Mouse (Mus musculus): ENCODE data around the gene Fbxo40.

Gene Fbxo40

GRCm38 (mm10) chr16:36989999-36990625 is at the start of gene Fbxo40:
Gene Fbxo40, minus strand, starts transcription at chr16:36990467.
- DNase-seq: no peak

- DNase-seq: peak; percentile 43 to 45
Observed at GRCm38 (mm10) chr16:37034751-37035150, 44.5 kb upstream of the Fbxo40 start.

- peak; percentile 39 to 64 for DNase-seq
Observed at GRCm38 (mm10) chr16:37031996-37032395, 41.7 kb upstream of the Fbxo40 start.

GRCm38 (mm10) chr16:37027581-37027980 is 37.3 kb upstream of the Fbxo40 start:
- peak in 1 of 2 experiments; percentile 17 for DNase-seq

- DNase-seq: no peak
Observed at GRCm38 (mm10) chr16:37012336-37012735, 22.1 kb upstream of the Fbxo40 start.

GRCm38 (mm10) chr16:37011922-37012289 is 21.6 kb upstream of the Fbxo40 start:
- DNase-seq: no peak

GRCm38 (mm10) chr16:37011061-37011921 is 21.0 kb upstream of the Fbxo40 start, which contains the start of gene Polq:
Gene Polq, plus strand, starts transcription at chr16:37011786.
- peak; percentile 88 to 93 for DNase-seq

GRCm38 (mm10) chr16:37010370-37010769 is 20.1 kb upstream of the Fbxo40 start:
- peak; percentile 32 to 47 for DNase-seq

- no peak for DNase-seq
Observed at GRCm38 (mm10) chr16:37009262-37009661, 19.0 kb upstream of the Fbxo40 start.

GRCm38 (mm10) chr16:36999366-36999972 is 9.2 kb upstream of the Fbxo40 start:
- peak; percentile 75 to 83 for DNase-seq

GRCm38 (mm10) chr16:36997650-36998049 is 7.4 kb upstream of the Fbxo40 start:
- no peak for DNase-seq

- DNase-seq: no peak
Observed at GRCm38 (mm10) chr16:36989493-36989892, 774 bp downstream of the Fbxo40 start.

GRCm38 (mm10) chr16:36988066-36988465 is 2.2 kb downstream of the Fbxo40 start:
- DNase-seq: no peak

GRCm38 (mm10) chr16:36987399-36987798 is 2.9 kb downstream of the Fbxo40 start:
- no peak for DNase-seq

GRCm38 (mm10) chr16:36985636-36986042 is 4.6 kb downstream of the Fbxo40 start:
- no peak for DNase-seq

GRCm38 (mm10) chr16:36983796-36984195 is 6.5 kb downstream of the Fbxo40 start:
- no peak for DNase-seq

- DNase-seq: no peak
Observed at GRCm38 (mm10) chr16:36979127-36979526, 11.1 kb downstream of the Fbxo40 start.

GRCm38 (mm10) chr16:36963415-36963814 is 26.9 kb downstream of the Fbxo40 start:
- no peak for DNase-seq

- no peak for DNase-seq
Observed at GRCm38 (mm10) chr16:36955106-36955505, 35.2 kb downstream of the Fbxo40 start.

GRCm38 (mm10) chr16:36951029-36951428 is 39.2 kb downstream of the Fbxo40 start:
- peak; percentile 52 to 75 for DNase-seq

GRCm38 (mm10) chr16:36949614-36950336 is 40.5 kb downstream of the Fbxo40 start:
- no peak for DNase-seq

- DNase-seq: no peak
Observed at GRCm38 (mm10) chr16:36947646-36948197, 42.5 kb downstream of the Fbxo40 start.

Measured in cerebellum, postnatal 25 days (tissue).